Mouse (Mus musculus) testis, adult 2 months (tissue): ENCODE data around the gene Gm42742.

Source experiments
- CTCF ChIP-seq: fragments of 200-500 bp; IDR thresholded peaks from 2 replicates; pipeline ENCODE4 v1.5.1; 2012; ENCODE audit warnings: low read depth, mild to moderate bottlenecking, inconsistent platforms, low read length, moderate library complexity; ENCODE audit not compliant: control insufficient read depth, insufficient read depth, insufficient replicate concordance
- POLR2A ChIP-seq: fragments of 200-500 bp; IDR thresholded peaks from 2 replicates; pipeline ENCODE4 v1.6.1; 2012; ENCODE audit warnings: low read depth, mild to moderate bottlenecking, inconsistent platforms, low read length, moderate library complexity; ENCODE audit not compliant: control insufficient read depth

DNA sequence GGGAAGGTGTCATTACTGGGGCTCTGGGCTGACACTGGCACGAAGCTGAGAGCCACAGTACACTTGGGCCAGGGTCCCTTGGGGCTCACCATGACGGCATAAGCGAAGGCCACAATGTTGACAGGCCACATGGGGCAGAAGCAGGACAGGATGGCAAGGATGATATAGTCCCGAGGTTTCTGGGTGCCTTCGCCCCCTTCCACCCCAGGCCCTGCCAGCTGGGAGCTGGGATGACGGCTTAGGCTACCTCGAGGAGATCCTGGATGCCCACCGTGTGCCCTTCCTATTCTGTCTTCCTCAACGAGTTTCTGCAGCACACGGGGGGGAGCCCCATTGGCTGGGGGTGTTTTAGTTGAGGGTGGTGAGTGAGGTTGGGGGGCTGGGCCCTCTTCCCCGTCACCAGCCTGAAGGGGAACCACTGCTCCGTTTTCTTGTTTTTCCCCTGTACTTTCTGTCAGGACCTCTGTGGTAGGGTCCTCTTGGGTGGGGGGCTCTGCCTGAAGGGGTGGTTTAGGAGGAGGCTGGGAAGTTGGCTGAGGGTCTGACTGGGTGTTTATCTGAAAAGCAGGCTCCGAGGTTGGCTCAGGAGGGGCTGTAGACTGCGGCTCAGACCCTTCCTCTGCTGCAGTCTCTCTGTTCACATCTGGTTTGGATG is 1.5 kb downstream of the Gm42742 start:
- TF ChIP-seq POLR2A, result no peak
- TF ChIP-seq CTCF, result no peak
